Mouse (Mus musculus) CH12.LX (cell line): ENCODE data around the gene Lin7c. TPM values are rescaled to one million over a fixed set of nuclear protein-coding genes. Genes with fewer than 3 reads are reported as not detected.
A peak's percentile ranks its signal among the peaks of the same experiment; 100 is the strongest.

Source experiments
- DNase-seq: peaks from one replicate; pipeline ENCODE4 v3.0.0-alpha.2; 2013; ENCODE audit errors: extremely low read depth
- H3K27ac ChIP-seq: 2 replicates; pipeline ENCODE4 v1.5.1; 2012; ENCODE audit warnings: low read depth, mild to moderate bottlenecking, control low read depth, moderate library complexity; ENCODE audit not compliant: insufficient read depth
- H3K27me3 ChIP-seq: replicated peaks from 2 replicates; pipeline ENCODE3; 2012; ENCODE audit warnings: inconsistent platforms
- H3K36me3 ChIP-seq, 2 experiments: replicated peaks in 1 of 2; 2 replicates each; pipeline versions ENCODE3 to v1.6.1; 2012; ENCODE audit warnings: inconsistent platforms in 1 of 2, low read length in 1 of 2, mild to moderate bottlenecking in 1 of 2, mixed read lengths in 1 of 2, moderate library complexity in 1 of 2; ENCODE audit not compliant: control insufficient read depth in 1 of 2, insufficient read depth in 1 of 2
- H3K4me1 ChIP-seq, 2 experiments: 2 replicates each; pipeline ENCODE4 v1.6.1; 2012; ENCODE audit warnings: inconsistent platforms in 1 of 2, moderate library complexity in 1 of 2; ENCODE audit not compliant: insufficient read depth in 2 of 2, control insufficient read depth in 1 of 2
- H3K4me2 ChIP-seq: 2 replicates; pipeline ENCODE4 v1.6.1; 2012; ENCODE audit warnings: low read depth, mild to moderate bottlenecking, control low read depth; ENCODE audit not compliant: poor library complexity, insufficient read depth, severe bottlenecking
- H3K4me3 ChIP-seq, 3 experiments: fragments of 150-350 bp in 1 of 3; sonication (generic) in 1 of 3; replicated peaks in 1 of 3; 2 replicates each; pipeline versions ENCODE3 to v1.5.1; 2011 to 2012; ENCODE audit warnings: low read depth in 2 of 3, low read length in 2 of 3, mild to moderate bottlenecking in 2 of 3, moderate library complexity in 2 of 3, control low read depth in 1 of 3, improper control_type of control experiment in 1 of 3, inconsistent platforms in 1 of 3, mixed read lengths in 1 of 3; ENCODE audit not compliant: poor library complexity in 1 of 3
- H3K79me2 ChIP-seq: replicated peaks from 2 replicates; pipeline ENCODE4 v1.6.1; 2012; ENCODE audit warnings: mild to moderate bottlenecking, moderate library complexity; ENCODE audit not compliant: control insufficient read depth, poor library complexity, insufficient read depth, severe bottlenecking; ENCODE audit errors: extremely low read depth
- H3K9ac ChIP-seq: 2 replicates; pipeline ENCODE4 v1.6.1; 2012; ENCODE audit warnings: low read depth, mild to moderate bottlenecking, control low read depth, moderate library complexity; ENCODE audit not compliant: insufficient read depth
- H3K9me3 ChIP-seq: replicated peaks from 2 replicates; pipeline ENCODE3; 2012; ENCODE audit warnings: low read length, inconsistent platforms, mixed read lengths
- CHD1 ChIP-seq: IDR thresholded peaks from 2 replicates; pipeline ENCODE4 v1.6.1; 2012; ENCODE audit warnings: low read depth, low read length, improper control_type of control experiment, inconsistent platforms
- CHD2 ChIP-seq: IDR thresholded peaks from 2 replicates; pipeline ENCODE4 v1.6.1; 2011; ENCODE audit warnings: low read length, improper control_type of control experiment
- CTCF ChIP-seq, 2 experiments: IDR thresholded peaks in 1 of 2; conservative IDR thresholded peaks in 1 of 2; 2 replicates each; pipeline ENCODE4 v1.5.1; 2011 to 2012; ENCODE audit warnings: low read depth in 2 of 2, low read length in 2 of 2, improper control_type of control experiment in 1 of 2, inconsistent platforms in 1 of 2, mild to moderate bottlenecking in 1 of 2, moderate library complexity in 1 of 2
- E2F4 ChIP-seq: IDR thresholded peaks from 2 replicates; pipeline ENCODE4 v1.6.1; 2011; ENCODE audit warnings: low read depth, low read length, improper control_type of control experiment; ENCODE audit not compliant: insufficient replicate concordance
- GABPA ChIP-seq: IDR thresholded peaks from 2 replicates; pipeline ENCODE4 v1.6.1; 2012; ENCODE audit warnings: low read depth, low read length, improper control_type of control experiment, inconsistent platforms; ENCODE audit not compliant: insufficient replicate concordance
- IRF4 ChIP-seq: IDR thresholded peaks from 2 replicates; pipeline ENCODE4 v1.6.1; 2014; ENCODE audit warnings: low read depth, mild to moderate bottlenecking, inconsistent platforms, low read length, improper control_type of control experiment
- JUND ChIP-seq: conservative IDR thresholded peaks from 2 replicates; pipeline ENCODE4 v1.6.1; 2011; ENCODE audit warnings: low read depth, low read length, improper control_type of control experiment
- KAT2A ChIP-seq: IDR thresholded peaks from 2 replicates; pipeline ENCODE4 v1.6.1; 2012; ENCODE audit warnings: low read length, improper control_type of control experiment, inconsistent platforms; ENCODE audit not compliant: insufficient replicate concordance
- NRF1 ChIP-seq: IDR thresholded peaks from 2 replicates; pipeline ENCODE4 v1.6.1; 2014; ENCODE audit warnings: low read depth, mild to moderate bottlenecking, inconsistent platforms, low read length, improper control_type of control experiment, moderate library complexity
- POLR2A ChIP-seq: IDR thresholded peaks from 2 replicates; pipeline ENCODE4 v1.6.1; 2011; ENCODE audit warnings: low read depth, mild to moderate bottlenecking, improper control_type of control experiment, low read length
- POLR2AphosphoS2 ChIP-seq: IDR thresholded peaks from 2 replicates; pipeline ENCODE4 v1.6.1; 2011; ENCODE audit warnings: low read depth, low read length, improper control_type of control experiment
- RAD21 ChIP-seq: IDR thresholded peaks from 2 replicates; pipeline ENCODE4 v1.6.1; 2011; ENCODE audit warnings: low read depth, mild to moderate bottlenecking, low read length, improper control_type of control experiment, moderate library complexity
- SIN3A ChIP-seq: IDR thresholded peaks from 2 replicates; pipeline ENCODE4 v1.6.1; 2012; ENCODE audit warnings: low read length, improper control_type of control experiment, inconsistent platforms
- TBP ChIP-seq: conservative IDR thresholded peaks from 2 replicates; pipeline ENCODE4 v1.6.1; 2011; ENCODE audit warnings: low read depth, low read length, improper control_type of control experiment
- TCF12 ChIP-seq: IDR thresholded peaks from 2 replicates; pipeline ENCODE4 v1.6.1; 2014; ENCODE audit warnings: low read depth, mild to moderate bottlenecking, inconsistent platforms, low read length, improper control_type of control experiment
- UBTF ChIP-seq: IDR thresholded peaks from 2 replicates; pipeline ENCODE4 v1.6.1; 2012; ENCODE audit warnings: low read depth, mild to moderate bottlenecking, inconsistent platforms, low read length, improper control_type of control experiment, moderate library complexity
- USF2 ChIP-seq: conservative IDR thresholded peaks from 2 replicates; pipeline ENCODE4 v1.6.1; 2011; ENCODE audit warnings: low read depth, low read length, improper control_type of control experiment
- ZC3H11A ChIP-seq: IDR thresholded peaks from 2 replicates; pipeline ENCODE4 v1.6.1; 2012; ENCODE audit warnings: low read depth, mild to moderate bottlenecking, inconsistent platforms, low read length, improper control_type of control experiment
- ZNF384 ChIP-seq: IDR thresholded peaks from 2 replicates; pipeline ENCODE4 v1.6.1; 2012; ENCODE audit warnings: low read depth, low read length, improper control_type of control experiment, inconsistent platforms
- dilution Hi-C: fragments of 300-500 bp; cut with MboI; formaldehyde crosslinking; loops from 2 replicates; pipeline ENCODE4 v1.14.3; 2020; ENCODE audit warnings: low sequenced_read_pairs; ENCODE audit not compliant: extremely low pct_unique_long_range_greater_than_20kb, extremely low pct_ligation_motif_present
- in situ Hi-C: fragments of 300-500 bp; cut with MboI; formaldehyde crosslinking; loops from 3 replicates; pipeline ENCODE4 v1.14.3; 2019; ENCODE audit warnings: low sequenced_read_pairs, low pct_ligation_motif_present, low pct_unique_long_range_greater_than_20kb, mixed read lengths
- polyA plus RNA-seq: library from polyadenylated mRNA; unstranded; fragments of >175 nt; gene quantifications from 2 replicates; pipeline ENCODE4 v1.2.1, GENCODE M21; 2012; ENCODE audit warnings: low read depth; ENCODE audit not compliant: insufficient read length
- total RNA-seq, 2 experiments: library from RNA; depleted of rRNA; stranded (reverse); fragments of 300-350 nt in 1 of 2; fragments of >200 nt in 1 of 2; gene quantifications; 2 replicates each; pipeline ENCODE4 v1.2.3; 2012 to 2014

The Lin7c gene
- total and polyA plus RNA-seq, 3 experiments: 29.7 to 75.0 (median 52.3) TPM

GRCm38 (mm10) chr2:109884507-109884906 is 6.1 kb upstream of the Lin7c start:
- in situ Hi-C loops (no loop called here), dilution Hi-C loops (no loop called here)
- no peak overlapping the region for H3K4me3 ChIP-seq
- H3K4me2 ChIP-seq: no peak overlapping the region
- peaks cover 0 to 3% of the 10 kb centered on the region in 2 experiments for H3K36me3 ChIP-seq
- no peaks in the 10 kb centered on the region for H3K9me3 ChIP-seq
- TF ChIP-seq ZC3H11A (no peak), USF2 (no peak), POLR2A (no peak), CHD2 (no peak), POLR2AphosphoS2 (no peak), JUND (no peak), NRF1 (no peak), GABPA (no peak), CHD1 (no peak), E2F4 (no peak)
- no peak for DNase-seq
- no peak overlapping the region for H3K27ac ChIP-seq
- H3K79me2 ChIP-seq: no peaks in the 10 kb centered on the region
- no peak overlapping the region for H3K9ac ChIP-seq
- no peaks in the 10 kb centered on the region for H3K4me1 ChIP-seq
- no peaks in the 10 kb centered on the region for H3K27me3 ChIP-seq

GRCm38 (mm10) chr2:109890068-109890467 is 585 bp upstream of the Lin7c start:
- no peaks in the 10 kb centered on the region for H3K27me3 ChIP-seq
- dilution Hi-C loops (no loop called here), in situ Hi-C loops (no loop called here)
- H3K4me1 ChIP-seq: peaks cover 0 to 19% of the 10 kb centered on the region in 2 experiments; a peak in 2 of 4 replicates
- H3K36me3 ChIP-seq: peaks cover 7 to 14% of the 10 kb centered on the region in 2 experiments
- peak overlapping the region in 2 of 3 experiments; percentile 74 to 98 for H3K4me3 ChIP-seq
- H3K9ac ChIP-seq: peak overlapping the region; percentile 97
- no peak overlapping the region for H3K4me2 ChIP-seq
- H3K27ac ChIP-seq: no peak overlapping the region
- TF ChIP-seq IRF4 (no peak), CTCF (conservative IDR thresholded peaks at IDR 0.05 in 1 of 2, IDR thresholded peaks at IDR 0.05 in 1 of 2; ENCODE audit: low read depth in 2 of 2, low read length in 2 of 2) (peak in 1 of 2 experiments; percentile 41; a peak in 2 of 4 replicates), RAD21 (peak; percentile 14), TBP (no peak), E2F4 (no peak)
- H3K9me3 ChIP-seq: no peaks in the 10 kb centered on the region
- peaks cover 32% of the 10 kb centered on the region for H3K79me2 ChIP-seq
- DNase-seq: no peak

GRCm38 (mm10) chr2:109891031-109891430 is 378 bp downstream of the Lin7c start:
- dilution Hi-C loops (no loop called here), in situ Hi-C loops (no loop called here)
- 0 out of 2 replicates have a peak, but pooled peaks have one; percentile 0 for TF ChIP-seq SIN3A
- TF ChIP-seq KAT2A: 0 out of 2 replicates have a peak, but pooled peaks have one; percentile 5
- TF ChIP-seq TCF12: no peak
- no peak for TF ChIP-seq GABPA
- no peak for TF ChIP-seq ZNF384
- TF ChIP-seq CHD1: no peak
- TF ChIP-seq CTCF (conservative IDR thresholded peaks at IDR 0.05 in 1 of 2, IDR thresholded peaks at IDR 0.05 in 1 of 2; ENCODE audit: low read depth in 2 of 2, low read length in 2 of 2): no peak
- TF ChIP-seq UBTF: no peak
- TF ChIP-seq E2F4: no peak
- TF ChIP-seq IRF4: no peak
- Histone ChIP-seq H3K79me2 (peaks cover 32% of the 10 kb centered on the region), H3K4me2 (peak overlapping the region; percentile 99), H3K4me3 (peak overlapping the region; percentile 92 to 100 (median 98)), H3K36me3 (peaks cover 15 to 23% of the 10 kb centered on the region in 2 experiments), H3K9me3 (no peaks in the 10 kb centered on the region), H3K4me1 (peaks cover 0 to 19% of the 10 kb centered on the region in 2 experiments; a peak in 2 of 4 replicates), H3K27me3 (no peaks in the 10 kb centered on the region), H3K27ac (peak overlapping the region; percentile 46; the same call in 1 of the 2 replicates), H3K9ac (peak overlapping the region; percentile 97)
- peak; percentile 16 for DNase-seq
